Mouse (Mus musculus): ENCODE results near the gene Dennd4b. TPM values are rescaled to one million over a fixed set of nuclear protein-coding genes. Genes with fewer than 3 reads are reported as not detected.

Dennd4b gene
- total RNA-seq (2012; rRNA removed): 27.8 and 28.1 TPM in 2 replicates
- 9.4 and 9.8 TPM in 2 replicates for total RNA-seq (2014; rRNA removed)
- polyA plus RNA-seq (2012; ENCODE audit: insufficient read length, low read depth): 34.4 and 45.3 TPM in 2 replicates

GRCm38 (mm10) chr3:90265034-90265931 is at the start of gene Dennd4b:
Gene Dennd4b, plus strand, starts transcription at chr3:90265185.
- Histone ChIP-seq H3K4me1 (ENCODE audit: control insufficient read depth in 1 of 2, insufficient read depth in 2 of 2) (peaks cover 31 to 61% of the 10 kb centered on the region in 2 experiments), H3K79me2 (replicated peaks; ENCODE audit: control insufficient read depth, extremely low read depth, insufficient read depth, poor library complexity, severe bottlenecking) (peaks cover 28% of the 10 kb centered on the region), H3K36me3 (replicated peaks in 1 of 2; ENCODE audit: control insufficient read depth in 1 of 2, insufficient read depth in 1 of 2, low read length in 1 of 2) (peaks cover 57 to 69% of the 10 kb centered on the region in 2 experiments), H3K27ac (ENCODE audit: insufficient read depth, low read depth) (peak within 1 kb of the TSS; percentile 98), H3K4me2 (ENCODE audit: insufficient read depth, low read depth, poor library complexity, severe bottlenecking) (peak within 1 kb of the TSS; percentile 63), H3K9me3 (replicated peaks; ENCODE audit: low read length) (no peaks in the 10 kb centered on the region), H3K27me3 (replicated peaks) (no peaks in the 10 kb centered on the region), H3K9ac (ENCODE audit: insufficient read depth, low read depth) (peak within 1 kb of the TSS; percentile 99), H3K4me3 (replicated peaks in 1 of 3; ENCODE audit: low read depth in 2 of 3, low read length in 2 of 3, poor library complexity in 1 of 3) (peak within 1 kb of the TSS; percentile 76 to 92 (median 90))
- dilution Hi-C loops (cut with MboI; ENCODE audit: extremely low pct_ligation_motif_present, extremely low pct_unique_long_range_greater_than_20kb, low sequenced_read_pairs) (no loop called here), in situ Hi-C loops (cut with MboI; ENCODE audit: low pct_ligation_motif_present, low pct_unique_long_range_greater_than_20kb, low sequenced_read_pairs) (no loop called here)
- peak; percentile 95 for DNase-seq (ENCODE audit: extremely low read depth)
- peak; percentile 49; the same call in 1 of the 2 replicates for TF ChIP-seq RCOR1 (conservative IDR thresholded peaks at IDR 0.05; ENCODE audit: low read depth, low read length)
- TF ChIP-seq USF2 (conservative IDR thresholded peaks at IDR 0.05; ENCODE audit: low read depth, low read length): no peak
- peak; percentile 92 for TF ChIP-seq BHLHE40 (IDR thresholded peaks at IDR 0.05; ENCODE audit: low read depth, low read length)
- peak; percentile 98 for TF ChIP-seq TCF12 (IDR thresholded peaks at IDR 0.05; ENCODE audit: low read depth, low read length)
- no peak for TF ChIP-seq ZKSCAN1 (IDR thresholded peaks at IDR 0.05; ENCODE audit: borderline replicate concordance, low read depth, low read length)
- peak; percentile 63 for TF ChIP-seq ZMIZ1 (IDR thresholded peaks at IDR 0.05; ENCODE audit: low read depth, low read length)
- peak; percentile 71; the same call in 1 of the 2 replicates for TF ChIP-seq MEF2A (IDR thresholded peaks at IDR 0.05; ENCODE audit: borderline replicate concordance, low read depth, low read length)
- TF ChIP-seq CHD1 (IDR thresholded peaks at IDR 0.05; ENCODE audit: low read depth, low read length): no peak; the same call in 1 of the 2 replicates
- no peak for TF ChIP-seq JUN (IDR thresholded peaks at IDR 0.05; ENCODE audit: insufficient read depth, low read depth, low read length)
- TF ChIP-seq PAX5 (IDR thresholded peaks at IDR 0.05; ENCODE audit: low read length): no peak
- peak; percentile 79 for TF ChIP-seq NELFE (IDR thresholded peaks at IDR 0.05; ENCODE audit: low read depth, low read length)
- TF ChIP-seq SMC3 (IDR thresholded peaks at IDR 0.05; ENCODE audit: low read depth, low read length): peak; percentile 48
- peak; percentile 89 for TF ChIP-seq ETS1 (conservative IDR thresholded peaks at IDR 0.05; ENCODE audit: low read depth, low read length)
- 0 out of 2 replicates have a peak, but pooled peaks have one; percentile 13 for TF ChIP-seq KAT2A (IDR thresholded peaks at IDR 0.05; ENCODE audit: insufficient replicate concordance, low read length)
- peak; percentile 37; the same call in 1 of the 2 replicates for TF ChIP-seq HCFC1 (IDR thresholded peaks at IDR 0.05; ENCODE audit: low read depth, low read length)
- 0 out of 2 replicates have a peak, but pooled peaks have one; percentile 13 for TF ChIP-seq POLR2AphosphoS2 (IDR thresholded peaks at IDR 0.05; ENCODE audit: low read depth, low read length)
- no peak for TF ChIP-seq GABPA (IDR thresholded peaks at IDR 0.05; ENCODE audit: insufficient replicate concordance, low read depth, low read length)
- TF ChIP-seq MAX (IDR thresholded peaks at IDR 0.05; ENCODE audit: low read length): no peak; the same call in 1 of the 2 replicates
- TF ChIP-seq MYC (IDR thresholded peaks at IDR 0.05; ENCODE audit: low read depth, low read length): no peak
- no peak for TF ChIP-seq JUND (conservative IDR thresholded peaks at IDR 0.05; ENCODE audit: low read depth, low read length)
- peak; percentile 18; the same call in 1 of the 2 replicates for TF ChIP-seq RAD21 (IDR thresholded peaks at IDR 0.05; ENCODE audit: low read depth, low read length)
- peak; percentile 75 for TF ChIP-seq USF1 (IDR thresholded peaks at IDR 0.05; ENCODE audit: low read depth, low read length)
- TF ChIP-seq E2F4 (IDR thresholded peaks at IDR 0.05; ENCODE audit: insufficient replicate concordance, low read depth, low read length): no peak
- TF ChIP-seq ZNF384 (IDR thresholded peaks at IDR 0.05; ENCODE audit: low read depth, low read length): no peak
- TF ChIP-seq CHD2 (IDR thresholded peaks at IDR 0.05; ENCODE audit: low read length): 0 out of 2 replicates have a peak, but pooled peaks have one; percentile 34
- peak; percentile 94 for TF ChIP-seq IRF4 (IDR thresholded peaks at IDR 0.05; ENCODE audit: low read depth, low read length)
- peak; percentile 87 for TF ChIP-seq MXI1 (IDR thresholded peaks at IDR 0.05; ENCODE audit: low read depth, low read length)
- TF ChIP-seq TBP (conservative IDR thresholded peaks at IDR 0.05; ENCODE audit: low read depth, low read length): peak; percentile 79; the same call in 1 of the 2 replicates
- TF ChIP-seq MAZ (IDR thresholded peaks at IDR 0.05; ENCODE audit: low read depth, low read length): peak; percentile 95
- TF ChIP-seq UBTF (IDR thresholded peaks at IDR 0.05; ENCODE audit: low read depth, low read length): peak; percentile 93; the same call in 1 of the 2 replicates
- TF ChIP-seq NRF1 (IDR thresholded peaks at IDR 0.05; ENCODE audit: low read depth, low read length): peak; percentile 48
- TF ChIP-seq POLR2A (IDR thresholded peaks at IDR 0.05; ENCODE audit: low read depth, low read length): peak; percentile 68
- TF ChIP-seq ELF1 (IDR thresholded peaks at IDR 0.05; ENCODE audit: low read depth, low read length): peak; percentile 79
- TF ChIP-seq SIN3A (IDR thresholded peaks at IDR 0.05; ENCODE audit: low read length): peak; percentile 75
- peak; percentile 81 for TF ChIP-seq EP300 (IDR thresholded peaks at IDR 0.05; ENCODE audit: low read length)
- TF ChIP-seq ZC3H11A (IDR thresholded peaks at IDR 0.05; ENCODE audit: low read depth, low read length): no peak
- TF ChIP-seq CTCF (conservative IDR thresholded peaks at IDR 0.05 in 1 of 2, IDR thresholded peaks at IDR 0.05 in 1 of 2; ENCODE audit: low read depth in 2 of 2, low read length in 2 of 2): peak; percentile 11 to 77; a peak in 2 of 4 replicates

Measured in CH12.LX (cell line).